Mouse (Mus musculus) activated CD4-positive, CD25-positive, alpha-beta regulatory T cell, adult 9 weeks (primary cell): ENCODE data around the gene Nipal1. TPM values are rescaled to one million over a fixed set of nuclear protein-coding genes. Genes with fewer than 3 reads are reported as not detected.

Experiments used
- polyA plus RNA-seq: library from polyadenylated mRNA; unstranded; fragments of 100-300 nt; shearing (Covaris generic); gene quantifications from one replicate; pipeline ENCODE4 v1.2.1, GENCODE M21; 2017

Nipal1 gene
- polyA plus RNA-seq = 24.2 TPM

GRCm38 (mm10) chr5:72647418-72647907 lies at the start of gene Nipal1:
TSS of gene Nipal1 (plus strand) at chr5:72647795.

GRCm38 (mm10) chr5:72644175-72644574 lies 3.4 kb upstream of the Nipal1 start, which contains the start of gene Cnga1:
TSS of gene Cnga1 (minus strand) at chr5:72644275.

Other genes starting within 250 kb of the Nipal1 start
- gene Corin, start 143.3 kb upstream of the Nipal1 start, polyA plus RNA-seq = 0.13 TPM
- gene Nfxl1, start 88.1 kb upstream of the Nipal1 start, polyA plus RNA-seq = 6.0 TPM
- not detected for gene Zar1, start 66.5 kb upstream of the Nipal1 start, polyA plus RNA-seq
- gene Gm5868, start 60.2 kb upstream of the Nipal1 start, polyA plus RNA-seq = not detected
- gene Cnga1, start 3.5 kb upstream of the Nipal1 start, polyA plus RNA-seq = 3.4 TPM
- gene Txk, start 105.0 kb downstream of the Nipal1 start, polyA plus RNA-seq = 60.6 TPM
- 13.1 TPM for gene Tec, start 220.7 kb downstream of the Nipal1 start, polyA plus RNA-seq